Mouse (Mus musculus) hindbrain, embryonic 16.5 days (tissue): ENCODE measurements around the gene Tmem246. TPM values are rescaled to one million over a fixed set of nuclear protein-coding genes. Genes with fewer than 3 reads are reported as not detected.
"Not testable (repeated sequence)": the region's sequence is repeated elsewhere in the genome, so short reads cannot be mapped to it uniquely, and the experiment has no call there.

Source experiments
- ATAC-seq: fragments of 200-750 bp; cut with Nextera tagmentation; 2 replicates; pipeline ENCODE4 v1.8.0; 2017; ENCODE audit warnings: moderate TSS enrichment, moderate library complexity
- H3K27ac ChIP-seq: fragments of 300-500 bp; sonication (generic); 2 replicates; pipeline ENCODE4 v1.5.1; 2014; ENCODE audit warnings: low read depth, mild to moderate bottlenecking, control low read depth, low read length, moderate library complexity
- H3K27me3 ChIP-seq: fragments of 300-500 bp; sonication (generic); replicated peaks from 2 replicates; pipeline ENCODE4 v1.6.1; 2014; ENCODE audit warnings: low read length; ENCODE audit not compliant: control insufficient read depth, insufficient read depth
- H3K36me3 ChIP-seq: fragments of 300-500 bp; sonication (generic); 2 replicates; pipeline ENCODE4 v1.6.1; 2014; ENCODE audit warnings: mild to moderate bottlenecking, low read length, moderate library complexity, mixed read lengths; ENCODE audit not compliant: control insufficient read depth, insufficient read depth
- H3K4me1 ChIP-seq: fragments of 300-500 bp; sonication (generic); 2 replicates; pipeline ENCODE4 v1.6.1; 2014; ENCODE audit warnings: low read depth, low read length; ENCODE audit not compliant: control insufficient read depth, insufficient read depth
- H3K4me2 ChIP-seq: fragments of 300-500 bp; sonication (generic); 2 replicates; pipeline ENCODE4 v1.6.1; 2014; ENCODE audit warnings: mild to moderate bottlenecking, low read length, control low read depth, moderate library complexity
- H3K4me3 ChIP-seq: fragments of 300-500 bp; sonication (generic); 2 replicates; pipeline ENCODE4 v1.5.1; 2014; ENCODE audit warnings: mild to moderate bottlenecking, low read length, control low read depth, moderate library complexity
- H3K9ac ChIP-seq: fragments of 300-500 bp; sonication (generic); 2 replicates; pipeline ENCODE4 v1.6.1; 2014; ENCODE audit warnings: low read depth, mild to moderate bottlenecking, control low read depth, low read length, moderate library complexity
- H3K9me3 ChIP-seq: fragments of 300-500 bp; sonication (generic); 2 replicates; pipeline ENCODE4 v1.6.1; 2014; ENCODE audit warnings: mild to moderate bottlenecking, low read length, moderate library complexity; ENCODE audit not compliant: control insufficient read depth
- WGBS: fragments of 180-500 bp; shearing (Covaris S2); extraction: QIAGEN DNeasy Blood & Tissue Kit; methylation state at CpG from one replicate; pipeline ENCODE4 v1.1.7; 2014; 5-methylcytosine and 5-hydroxymethylcytosine counted together
- polyA plus RNA-seq: library from polyadenylated mRNA; unstranded; fragments of >200 nt; fragmentation: Nextera tagmentation; extraction: Ambion mirVana; gene quantifications from 2 replicates; pipeline ENCODE4 v1.2.1, GENCODE M21; 2015

Gene Tmem246
- polyA plus RNA-seq, 1 experiment from 2014 or later: 156 TPM

DNA sequence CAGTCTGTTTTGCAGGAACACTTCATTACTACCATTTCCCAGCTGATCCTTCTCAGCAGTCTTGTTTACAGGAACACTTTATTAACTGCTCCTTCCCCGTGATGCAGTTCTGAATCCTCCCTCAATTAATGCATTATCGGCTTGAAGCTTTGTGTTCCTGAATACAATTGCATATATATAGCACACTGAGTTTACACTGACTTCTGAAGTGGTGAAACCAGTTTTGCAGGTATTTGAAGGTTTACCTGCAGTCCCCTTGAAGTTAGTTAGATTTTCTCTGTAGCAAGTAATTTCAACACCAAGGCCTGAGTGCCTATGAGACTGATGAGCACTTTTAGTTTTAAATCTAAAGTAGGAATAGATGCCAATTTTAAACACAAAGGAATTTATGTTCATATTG lies 24.6 kb upstream of the Tmem246 start:
- no peaks in the 10 kb centered on the region for H3K9me3 ChIP-seq
- WGBS: 84% methylated on average over 2 of the region's 2 CpGs
- no peak for ATAC-seq

DNA sequence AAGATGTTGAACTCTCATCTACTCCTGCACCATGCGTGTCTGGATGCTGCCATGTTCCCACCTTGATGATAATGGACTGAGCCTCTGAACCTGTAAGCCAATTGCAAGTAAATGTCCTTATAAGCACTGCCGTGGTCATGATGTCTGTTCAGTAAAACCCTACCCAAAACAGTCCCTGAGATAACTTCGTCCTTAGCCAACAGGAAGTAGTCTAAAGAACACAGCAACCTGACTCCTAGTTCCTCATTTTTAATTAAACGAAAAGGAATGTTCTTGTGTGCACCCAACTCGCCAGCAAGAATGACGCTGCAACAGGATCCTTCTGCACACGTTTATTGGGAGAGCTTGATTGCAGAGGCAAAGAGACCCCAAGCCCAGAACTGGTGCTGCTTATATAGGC lies 22.2 kb upstream of the Tmem246 start:
- H3K27ac ChIP-seq, H3K9me3 ChIP-seq, H3K4me2 ChIP-seq, H3K27me3 ChIP-seq, H3K9ac ChIP-seq, H3K4me3 ChIP-seq, H3K4me1 ChIP-seq, H3K36me3 ChIP-seq, ATAC-seq: not testable (repeated sequence)
- 95% methylated on average over 7 of the region's 7 CpGs for WGBS

More for the DNA sequence above, 24.6 kb upstream of the Tmem246 start:
- H3K9ac ChIP-seq: no peak overlapping the region
- no peak overlapping the region for H3K4me3 ChIP-seq
- no peaks in the 10 kb centered on the region for H3K27me3 ChIP-seq
- no peak overlapping the region for H3K4me2 ChIP-seq
- no peaks in the 10 kb centered on the region for H3K36me3 ChIP-seq
- no peak overlapping the region for H3K27ac ChIP-seq
- no peaks in the 10 kb centered on the region for H3K4me1 ChIP-seq

DNA sequence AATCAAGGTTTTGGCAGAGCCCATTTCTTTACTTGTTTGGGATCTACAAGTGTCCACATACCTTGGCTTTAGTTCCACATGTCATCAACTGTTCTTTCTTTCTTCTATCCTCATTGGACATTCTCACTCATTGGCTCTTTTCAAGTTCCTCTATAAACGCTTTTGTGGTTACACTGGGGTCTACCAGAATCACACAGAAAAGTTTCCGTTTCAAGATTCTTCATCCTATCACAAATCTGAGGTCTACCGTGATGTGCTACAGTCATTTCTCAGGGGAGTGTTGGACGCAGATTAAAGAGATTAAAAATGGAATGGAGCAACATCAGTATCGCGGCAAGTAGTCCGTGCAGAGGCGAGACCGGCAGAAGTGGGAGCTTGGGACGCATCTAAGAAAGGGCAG lies 19.2 kb upstream of the Tmem246 start:
- Histone ChIP-seq H3K9me3 (no peaks in the 10 kb centered on the region), H3K4me1 (no peaks in the 10 kb centered on the region), H3K36me3 (no peaks in the 10 kb centered on the region), H3K27ac (no peak overlapping the region), H3K4me2 (no peak overlapping the region), H3K27me3 (no peaks in the 10 kb centered on the region), H3K4me3 (no peak overlapping the region), H3K9ac (no peak overlapping the region)
- ATAC-seq: no peak
- 93% methylated on average over 10 of the region's 10 CpGs for WGBS

DNA sequence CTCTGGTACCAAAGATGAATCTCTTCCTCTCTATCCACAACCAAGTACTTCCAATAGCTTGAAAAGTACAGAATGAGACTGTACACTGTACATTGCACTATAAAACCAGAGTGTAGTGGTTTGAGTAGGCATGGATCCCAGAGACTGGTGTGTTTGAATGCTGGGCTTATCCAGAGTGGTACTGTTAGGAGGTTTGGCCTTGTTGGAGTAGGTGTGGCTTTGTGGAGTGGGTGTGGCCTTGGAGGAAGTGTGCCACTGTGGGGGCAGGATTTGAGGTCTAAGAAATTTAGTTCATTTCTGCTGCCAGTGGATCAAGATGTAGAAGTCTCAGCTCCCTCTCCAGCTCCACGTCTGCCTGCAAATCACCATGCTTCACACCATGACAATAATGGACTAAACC lies 7.8 kb upstream of the Tmem246 start:
- H3K9ac ChIP-seq: no peak overlapping the region
- no peaks in the 10 kb centered on the region for H3K4me1 ChIP-seq
- no peak overlapping the region for H3K4me3 ChIP-seq
- no peaks in the 10 kb centered on the region for H3K27me3 ChIP-seq
- no peak for ATAC-seq
- 79% methylated on average over 1 of the region's 1 CpGs for WGBS
- no peak overlapping the region for H3K4me2 ChIP-seq
- H3K9me3 ChIP-seq: no peaks in the 10 kb centered on the region
- no peaks in the 10 kb centered on the region for H3K36me3 ChIP-seq
- no peak overlapping the region for H3K27ac ChIP-seq

DNA sequence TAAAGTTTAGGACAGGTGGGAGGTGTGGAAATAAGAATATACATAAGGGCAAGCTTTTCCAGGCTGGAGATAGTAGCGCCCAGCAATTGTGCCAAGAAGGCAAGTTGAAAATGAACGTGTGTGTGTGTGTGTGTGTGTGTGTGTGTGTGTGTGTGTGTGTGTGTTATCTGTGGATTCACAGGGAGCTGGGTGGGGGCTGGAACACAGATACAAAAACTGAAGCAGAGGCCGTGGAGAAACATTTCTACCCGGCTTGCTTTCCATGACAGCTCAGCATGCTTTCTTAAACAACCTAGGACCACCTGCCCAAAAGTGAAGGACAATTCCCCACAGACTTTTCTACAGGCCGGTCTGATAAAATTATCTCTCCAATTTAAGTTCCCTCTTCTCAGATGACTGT lies 6.9 kb upstream of the Tmem246 start:
- Histone ChIP-seq H3K27me3 (no peaks in the 10 kb centered on the region), H3K4me3 (no peak overlapping the region), H3K27ac (no peak overlapping the region), H3K9me3 (no peaks in the 10 kb centered on the region), H3K4me1 (no peaks in the 10 kb centered on the region), H3K9ac (no peak overlapping the region), H3K4me2 (no peak overlapping the region), H3K36me3 (no peaks in the 10 kb centered on the region)
- WGBS: 87% methylated on average over 5 of the region's 5 CpGs
- ATAC-seq: no peak

DNA sequence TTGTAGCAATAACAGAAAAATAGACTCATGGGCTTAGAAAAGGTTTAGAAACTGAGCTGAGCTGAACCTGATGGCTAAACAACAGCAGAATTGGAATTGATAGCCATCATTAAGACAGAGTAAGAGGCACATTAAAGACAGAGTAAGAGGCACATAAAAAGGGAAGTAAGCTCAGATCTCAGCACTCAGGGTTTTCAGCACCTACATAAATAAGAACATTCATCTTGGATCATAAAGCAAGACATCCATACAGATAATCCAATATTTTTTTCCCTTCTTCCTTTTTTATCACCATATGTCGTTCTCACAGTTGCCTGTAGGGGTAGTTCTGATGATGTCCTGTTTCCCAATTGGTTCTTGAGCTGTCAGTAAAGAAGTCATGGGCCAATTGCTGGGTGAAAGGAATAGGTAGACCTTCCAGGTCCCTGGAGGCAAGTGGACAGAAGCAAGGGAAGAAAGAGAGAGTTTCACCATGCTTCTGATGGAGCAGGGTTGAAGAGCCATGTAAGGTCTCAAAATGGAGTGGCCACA lies 6.4 kb upstream of the Tmem246 start:
- Histone ChIP-seq H3K36me3 (no peaks in the 10 kb centered on the region), H3K4me1 (no peaks in the 10 kb centered on the region), H3K4me3 (no peak overlapping the region), H3K27ac (no peak overlapping the region), H3K4me2 (no peak overlapping the region), H3K27me3 (no peaks in the 10 kb centered on the region), H3K9me3 (no peaks in the 10 kb centered on the region), H3K9ac (no peak overlapping the region)
- 57% methylated on average over 1 of the region's 1 CpGs for WGBS
- no peak for ATAC-seq

DNA sequence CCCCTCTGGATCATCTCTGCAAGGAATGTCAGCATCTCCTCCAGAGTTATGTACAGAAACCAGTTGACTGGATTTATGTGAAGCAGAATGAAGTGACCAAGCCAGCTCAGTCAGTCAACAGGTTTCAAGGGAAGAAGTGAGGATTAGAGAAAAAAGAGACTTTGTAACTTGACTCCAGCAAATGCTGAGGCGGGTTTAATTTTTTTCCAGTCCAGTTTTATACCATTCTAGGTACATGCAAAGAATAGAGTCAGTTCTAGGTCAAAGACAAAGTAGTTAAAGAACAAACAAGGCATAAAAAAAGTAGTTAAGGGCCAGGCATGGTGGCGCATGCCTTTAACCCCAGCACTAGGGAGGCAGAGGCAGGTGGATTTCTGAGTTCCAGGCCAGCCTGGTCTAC lies 5.5 kb upstream of the Tmem246 start:
- 87% methylated on average over 2 of the region's 2 CpGs for WGBS
- Histone ChIP-seq H3K4me1 (peaks cover under 1% of the 10 kb centered on the region; the same call in 1 of the 2 replicates), H3K27me3 (no peaks in the 10 kb centered on the region), H3K9ac (no peak overlapping the region), H3K27ac (no peak overlapping the region), H3K4me2 (no peak overlapping the region), H3K4me3 (no peak overlapping the region), H3K36me3 (no peaks in the 10 kb centered on the region), H3K9me3 (no peaks in the 10 kb centered on the region)
- no peak for ATAC-seq

DNA sequence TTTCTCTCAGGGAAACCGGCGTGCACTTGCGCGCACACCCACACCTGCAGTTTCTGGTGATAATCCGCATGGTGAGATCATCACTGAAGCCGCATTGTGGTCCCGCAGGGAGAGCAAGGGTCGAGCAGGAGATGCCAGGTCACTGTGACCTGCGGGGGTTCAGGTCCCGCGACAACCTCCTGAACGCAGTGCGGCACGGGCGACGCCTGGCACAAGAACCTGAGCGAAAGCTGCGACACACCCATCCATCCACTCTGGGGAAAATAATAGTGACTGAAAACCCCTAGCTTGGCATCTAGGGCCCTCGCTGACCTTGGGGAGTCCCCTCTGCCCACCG lies 862 bp downstream of the Tmem246 start:
- under 1% methylated on average over 20 of the region's 20 CpGs for WGBS
- H3K9me3 ChIP-seq: no peaks in the 10 kb centered on the region
- no peaks in the 10 kb centered on the region for H3K36me3 ChIP-seq
- no peaks in the 10 kb centered on the region for H3K27me3 ChIP-seq
- H3K9ac ChIP-seq: peak overlapping the region; percentile 91
- peak overlapping the region; percentile 79 for H3K4me3 ChIP-seq
- H3K4me1 ChIP-seq: peaks cover 5% of the 10 kb centered on the region
- no peak; the same call in 1 of the 2 replicates for ATAC-seq
- peak overlapping the region; percentile 90 for H3K27ac ChIP-seq
- H3K4me2 ChIP-seq: peak overlapping the region; percentile 74

DNA sequence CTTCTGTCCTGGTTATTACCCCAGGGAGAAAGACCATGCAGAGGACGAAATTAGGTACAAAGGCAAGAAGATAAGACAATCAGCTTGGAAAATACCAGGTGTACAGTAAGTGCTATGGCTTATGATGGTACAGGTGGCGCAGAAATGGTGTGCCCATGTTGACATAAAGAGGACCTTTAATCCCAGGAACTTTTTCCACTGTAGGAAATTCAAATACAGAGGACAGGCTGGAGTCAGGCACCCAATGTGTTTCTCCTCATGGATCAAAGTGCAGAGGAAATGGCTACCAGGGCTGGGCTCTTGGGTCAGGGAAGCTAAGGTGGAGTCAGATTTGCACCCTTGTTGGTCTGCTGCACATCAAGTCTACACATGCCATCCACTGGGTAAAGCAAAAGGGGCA lies 7.5 kb downstream of the Tmem246 start:
- no peak overlapping the region for H3K4me3 ChIP-seq
- peaks cover 18% of the 10 kb centered on the region for H3K36me3 ChIP-seq
- 88% methylated on average over 2 of the region's 2 CpGs for WGBS
- no peaks in the 10 kb centered on the region; the same call in 1 of the 2 replicates for H3K4me1 ChIP-seq
- H3K4me2 ChIP-seq: no peak overlapping the region
- no peak for ATAC-seq
- no peak overlapping the region for H3K27ac ChIP-seq
- no peaks in the 10 kb centered on the region for H3K27me3 ChIP-seq
- H3K9ac ChIP-seq: no peak overlapping the region
- H3K9me3 ChIP-seq: no peaks in the 10 kb centered on the region

DNA sequence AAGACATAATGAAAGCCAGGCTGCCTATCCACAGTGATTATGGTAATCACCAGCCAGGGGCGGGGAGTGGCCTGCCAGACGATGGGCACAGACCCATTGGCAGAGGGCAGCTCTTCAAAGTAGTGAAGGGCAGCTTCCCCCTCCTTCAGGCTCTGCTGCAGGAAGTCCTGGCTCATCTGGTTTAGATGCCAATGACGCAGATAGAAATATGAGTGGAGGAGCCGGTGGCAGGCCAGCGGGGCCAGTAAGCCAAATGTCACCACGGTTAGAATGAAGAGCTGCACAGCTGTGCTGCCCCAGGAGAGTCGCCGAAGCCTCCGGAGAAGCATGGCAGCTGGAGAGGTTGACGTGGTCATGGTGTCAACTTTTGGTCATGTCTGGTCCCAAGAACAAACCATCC lies 10.9 kb downstream of the Tmem246 start:
- H3K9ac ChIP-seq: no peak overlapping the region
- H3K4me1 ChIP-seq: no peaks in the 10 kb centered on the region; the same call in 1 of the 2 replicates
- H3K4me2 ChIP-seq: no peak overlapping the region
- no peaks in the 10 kb centered on the region for H3K9me3 ChIP-seq
- H3K4me3 ChIP-seq: no peak overlapping the region
- H3K27me3 ChIP-seq: no peaks in the 10 kb centered on the region
- H3K36me3 ChIP-seq: peaks cover 25% of the 10 kb centered on the region
- ATAC-seq: no peak
- 88% methylated on average over 10 of the region's 10 CpGs for WGBS
- H3K27ac ChIP-seq: no peak overlapping the region
